Mouse (Mus musculus): ENCODE results near the gene Gm6040. TPM values are rescaled to one million over a fixed set of nuclear protein-coding genes. Genes with fewer than 3 reads are reported as not detected.

Gene Gm6040
- polyA plus RNA-seq (2014; fragmentation: Nextera tagmentation; extraction: Ambion mirVana): not detected in 2 replicates

- H3K9me3 ChIP-seq (ENCODE audit: control insufficient read depth, low read length): peaks cover 21% of the 10 kb centered on the region
- no peak within 1 kb of the TSS for H3K27ac ChIP-seq (ENCODE audit: low read depth, low read length)
- H3K4me3 ChIP-seq (ENCODE audit: low read depth, low read length): no peak within 1 kb of the TSS
- H3K27me3 ChIP-seq (ENCODE audit: control insufficient read depth, insufficient read depth, low read length): no peaks in the 10 kb centered on the region
- H3K4me2 ChIP-seq (ENCODE audit: low read depth, low read length): no peak within 1 kb of the TSS
- no peak within 1 kb of the TSS for H3K9ac ChIP-seq (replicated peaks; ENCODE audit: low read depth, low read length)
- ATAC-seq (ENCODE audit: low read depth): no peak
- no peaks in the 10 kb centered on the region for H3K36me3 ChIP-seq (ENCODE audit: control insufficient read depth, insufficient read depth, low read length)
- H3K4me1 ChIP-seq (ENCODE audit: control insufficient read depth, insufficient read depth, low read length): no peaks in the 10 kb centered on the region
- WGBS: 79% methylated on average over 3 of the region's 3 CpGs
These were observed at the start of gene Gm6040 for GRCm38 (mm10) chr8:20921971-20922370. TSS of gene Gm6040 (minus strand) at chr8:20922071.

GRCm38 (mm10) chr8:20964531-20964930, 42.7 kb upstream of the Gm6040 start:
- no peaks in the 10 kb centered on the region for H3K4me1 ChIP-seq (ENCODE audit: control insufficient read depth, insufficient read depth, low read length)
- H3K36me3 ChIP-seq (ENCODE audit: control insufficient read depth, insufficient read depth, low read length): no peaks in the 10 kb centered on the region
- H3K4me2 ChIP-seq (ENCODE audit: low read depth, low read length): no peak overlapping the region
- 77% methylated on average over 2 of the region's 2 CpGs for WGBS
- no peak overlapping the region for H3K27ac ChIP-seq (ENCODE audit: low read depth, low read length)
- H3K9ac ChIP-seq (replicated peaks; ENCODE audit: low read depth, low read length): no peak overlapping the region
- no peak for ATAC-seq (ENCODE audit: low read depth)
- H3K4me3 ChIP-seq (ENCODE audit: low read depth, low read length): no peak overlapping the region
- H3K27me3 ChIP-seq (ENCODE audit: control insufficient read depth, insufficient read depth, low read length): no peaks in the 10 kb centered on the region
- peaks cover 2% of the 10 kb centered on the region; the same call in 1 of the 2 replicates for H3K9me3 ChIP-seq (ENCODE audit: control insufficient read depth, low read length)

DNA sequence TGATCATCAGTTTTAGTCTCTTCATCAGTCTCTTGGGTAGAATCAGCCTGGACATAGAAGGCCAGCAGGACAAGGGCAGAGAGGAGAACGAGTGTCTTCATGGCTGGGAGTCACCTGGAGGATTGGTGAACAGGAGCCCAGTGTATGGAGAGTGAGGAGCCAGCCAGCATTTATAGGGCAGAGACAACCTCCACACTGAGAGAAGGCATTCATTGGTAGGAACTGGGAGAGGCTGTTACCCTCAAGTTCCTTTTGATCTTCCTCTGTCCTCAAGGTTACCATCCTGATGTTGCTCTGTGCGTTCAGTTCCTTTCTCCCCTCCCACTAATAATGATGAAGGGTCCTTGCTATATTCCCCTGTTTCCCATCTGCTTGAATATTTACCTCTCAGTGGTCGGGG, 22.7 kb upstream of the Gm6040 start, which contains the start of gene AY761185:
AY761185 (minus strand) TSS at position 101 of the 400 bp plus-strand sequence.
- H3K36me3 ChIP-seq (ENCODE audit: control insufficient read depth, insufficient read depth, low read length): no peaks in the 10 kb centered on the region
- WGBS: 68% methylated on average over 3 of the region's 3 CpGs
- peaks cover 2% of the 10 kb centered on the region; the same call in 1 of the 2 replicates for H3K9me3 ChIP-seq (ENCODE audit: control insufficient read depth, low read length)
- no peak within 1 kb of the TSS for H3K4me2 ChIP-seq (ENCODE audit: low read depth, low read length)
- H3K4me3 ChIP-seq (ENCODE audit: low read depth, low read length): no peak within 1 kb of the TSS
- H3K27me3 ChIP-seq (ENCODE audit: control insufficient read depth, insufficient read depth, low read length): no peaks in the 10 kb centered on the region
- ATAC-seq (ENCODE audit: low read depth): no peak
- H3K4me1 ChIP-seq (ENCODE audit: control insufficient read depth, insufficient read depth, low read length): no peaks in the 10 kb centered on the region
- H3K9ac ChIP-seq (replicated peaks; ENCODE audit: low read depth, low read length): no peak within 1 kb of the TSS
- no peak within 1 kb of the TSS for H3K27ac ChIP-seq (ENCODE audit: low read depth, low read length)

- Histone ChIP-seq H3K36me3 (ENCODE audit: control insufficient read depth, insufficient read depth, low read length) (no peaks in the 10 kb centered on the region), H3K9me3 (ENCODE audit: control insufficient read depth, low read length) (no peaks in the 10 kb centered on the region; the same call in 1 of the 2 replicates), H3K9ac (replicated peaks; ENCODE audit: low read depth, low read length) (no peak overlapping the region), H3K27ac (ENCODE audit: low read depth, low read length) (no peak overlapping the region), H3K4me3 (ENCODE audit: low read depth, low read length) (no peak overlapping the region), H3K4me2 (ENCODE audit: low read depth, low read length) (no peak overlapping the region), H3K27me3 (ENCODE audit: control insufficient read depth, insufficient read depth, low read length) (no peaks in the 10 kb centered on the region), H3K4me1 (ENCODE audit: control insufficient read depth, insufficient read depth, low read length) (no peaks in the 10 kb centered on the region)
- 89% methylated on average over 1 of the region's 1 CpGs for WGBS
- no peak for ATAC-seq (ENCODE audit: low read depth)
These were observed 9.6 kb downstream of the Gm6040 start for GRCm38 (mm10) chr8:20912288-20912687.

GRCm38 (mm10) chr8:20908256-20908655, 13.6 kb downstream of the Gm6040 start:
- Histone ChIP-seq H3K9ac (replicated peaks; ENCODE audit: low read depth, low read length) (no peak overlapping the region), H3K36me3 (ENCODE audit: control insufficient read depth, insufficient read depth, low read length) (no peaks in the 10 kb centered on the region), H3K4me2 (ENCODE audit: low read depth, low read length) (no peak overlapping the region), H3K27ac (ENCODE audit: low read depth, low read length) (no peak overlapping the region), H3K4me3 (ENCODE audit: low read depth, low read length) (no peak overlapping the region), H3K4me1 (ENCODE audit: control insufficient read depth, insufficient read depth, low read length) (no peaks in the 10 kb centered on the region), H3K9me3 (ENCODE audit: control insufficient read depth, low read length) (peaks cover 3% of the 10 kb centered on the region), H3K27me3 (ENCODE audit: control insufficient read depth, insufficient read depth, low read length) (no peaks in the 10 kb centered on the region)
- 74% methylated on average over 2 of the region's 2 CpGs for WGBS
- no peak for ATAC-seq (ENCODE audit: low read depth)

- Histone ChIP-seq H3K4me3 (ENCODE audit: low read depth, low read length) (no peak overlapping the region), H3K9me3 (ENCODE audit: control insufficient read depth, low read length) (peaks cover 3% of the 10 kb centered on the region), H3K4me1 (ENCODE audit: control insufficient read depth, insufficient read depth, low read length) (no peaks in the 10 kb centered on the region), H3K4me2 (ENCODE audit: low read depth, low read length) (no peak overlapping the region), H3K27me3 (ENCODE audit: control insufficient read depth, insufficient read depth, low read length) (no peaks in the 10 kb centered on the region), H3K27ac (ENCODE audit: low read depth, low read length) (no peak overlapping the region), H3K36me3 (ENCODE audit: control insufficient read depth, insufficient read depth, low read length) (no peaks in the 10 kb centered on the region), H3K9ac (replicated peaks; ENCODE audit: low read depth, low read length) (no peak overlapping the region)
- 91% methylated on average over 2 of the region's 2 CpGs for WGBS
- ATAC-seq (ENCODE audit: low read depth): no peak
These were observed 14.8 kb downstream of the Gm6040 start for GRCm38 (mm10) chr8:20907119-20907518.

DNA sequence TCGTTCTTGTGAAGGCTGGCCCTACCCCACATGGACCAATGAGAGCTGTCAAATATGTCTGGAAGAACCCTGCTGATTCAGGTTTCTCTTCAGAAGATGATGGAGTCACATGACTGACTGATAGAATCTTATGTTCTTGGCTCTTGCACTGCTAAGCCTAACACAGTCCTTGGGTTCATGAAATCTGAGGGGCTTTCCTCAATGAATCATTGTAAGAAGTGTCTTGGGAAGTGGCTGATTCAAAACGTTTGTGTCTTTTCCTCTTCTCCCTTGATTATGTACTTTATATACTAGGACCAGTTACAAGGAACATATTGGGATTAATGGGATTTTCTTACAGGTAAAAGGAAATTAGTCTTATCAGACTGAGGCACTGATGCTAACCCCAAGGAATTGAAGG, 19.3 kb downstream of the Gm6040 start, which contains the start of gene Gm15056:
Gm15056 (minus strand) TSS at position 101 of the 400 bp plus-strand sequence.
- Histone ChIP-seq H3K4me3 (ENCODE audit: low read depth, low read length) (no peak within 1 kb of the TSS), H3K9me3 (ENCODE audit: control insufficient read depth, low read length) (peaks cover 6% of the 10 kb centered on the region; the same call in 1 of the 2 replicates), H3K36me3 (ENCODE audit: control insufficient read depth, insufficient read depth, low read length) (no peaks in the 10 kb centered on the region), H3K27ac (ENCODE audit: low read depth, low read length) (no peak within 1 kb of the TSS), H3K4me2 (ENCODE audit: low read depth, low read length) (no peak within 1 kb of the TSS), H3K9ac (replicated peaks; ENCODE audit: low read depth, low read length) (no peak within 1 kb of the TSS), H3K27me3 (ENCODE audit: control insufficient read depth, insufficient read depth, low read length) (no peaks in the 10 kb centered on the region), H3K4me1 (ENCODE audit: control insufficient read depth, insufficient read depth, low read length) (no peaks in the 10 kb centered on the region)
- no peak for ATAC-seq (ENCODE audit: low read depth)
- 60% methylated on average over 2 of the region's 2 CpGs for WGBS

GRCm38 (mm10) chr8:20892369-20892768, 29.5 kb downstream of the Gm6040 start, which contains the start of gene Defb33:
TSS of gene Defb33 (plus strand) at chr8:20892669.
- Histone ChIP-seq H3K4me3 (ENCODE audit: low read depth, low read length) (no peak within 1 kb of the TSS), H3K27ac (ENCODE audit: low read depth, low read length) (no peak within 1 kb of the TSS), H3K9ac (replicated peaks; ENCODE audit: low read depth, low read length) (no peak within 1 kb of the TSS), H3K4me1 (ENCODE audit: control insufficient read depth, insufficient read depth, low read length) (no peaks in the 10 kb centered on the region), H3K9me3 (ENCODE audit: control insufficient read depth, low read length) (peaks cover 12% of the 10 kb centered on the region), H3K36me3 (ENCODE audit: control insufficient read depth, insufficient read depth, low read length) (no peaks in the 10 kb centered on the region), H3K27me3 (ENCODE audit: control insufficient read depth, insufficient read depth, low read length) (no peaks in the 10 kb centered on the region), H3K4me2 (ENCODE audit: low read depth, low read length) (no peak within 1 kb of the TSS)
- WGBS: 93% methylated on average over 2 of the region's 2 CpGs
- no peak for ATAC-seq (ENCODE audit: low read depth)

DNA sequence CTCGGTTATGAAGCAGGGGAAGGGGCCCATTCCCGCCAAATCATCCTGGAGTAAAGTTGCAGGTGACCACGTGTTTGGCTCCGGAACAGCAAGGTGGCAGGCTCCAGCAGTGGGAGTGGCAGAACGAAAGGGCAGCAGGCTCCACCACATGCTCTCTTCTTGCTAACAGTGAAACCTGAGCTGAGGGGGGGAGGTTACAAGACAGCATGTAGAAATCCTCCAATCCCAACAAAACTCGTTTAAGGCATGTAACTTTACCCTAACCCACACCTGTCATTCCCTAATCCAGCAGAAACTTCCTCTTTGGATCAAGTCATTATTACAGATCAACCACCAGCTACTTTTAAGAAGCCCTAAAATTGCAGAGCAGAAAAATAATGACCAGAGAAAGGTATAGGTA, 47.3 kb downstream of the Gm6040 start:
- H3K27me3 ChIP-seq (ENCODE audit: control insufficient read depth, insufficient read depth, low read length): no peaks in the 10 kb centered on the region
- no peaks in the 10 kb centered on the region for H3K36me3 ChIP-seq (ENCODE audit: control insufficient read depth, insufficient read depth, low read length)
- peaks cover 3% of the 10 kb centered on the region; the same call in 1 of the 2 replicates for H3K9me3 ChIP-seq (ENCODE audit: control insufficient read depth, low read length)
- no peak overlapping the region for H3K4me3 ChIP-seq (ENCODE audit: low read depth, low read length)
- no peak overlapping the region for H3K4me2 ChIP-seq (ENCODE audit: low read depth, low read length)
- H3K4me1 ChIP-seq (ENCODE audit: control insufficient read depth, insufficient read depth, low read length): no peaks in the 10 kb centered on the region
- H3K9ac ChIP-seq (replicated peaks; ENCODE audit: low read depth, low read length): no peak overlapping the region
- H3K27ac ChIP-seq (ENCODE audit: low read depth, low read length): no peak overlapping the region
- WGBS: 49% methylated on average over 6 of the region's 6 CpGs
- no peak for ATAC-seq (ENCODE audit: low read depth)

Measured in neural tube, embryonic 14.5 days (tissue).